Mouse (Mus musculus) MEL (cell line): ENCODE results near the gene 2310039H08Rik. TPM values are rescaled to one million over a fixed set of nuclear protein-coding genes. Genes with fewer than 3 reads are reported as not detected.

Source experiments
- DNase-seq: peaks from one replicate; pipeline ENCODE4 v3.0.0; 2011; ENCODE audit warnings: low read depth, low spot score
- H3K27ac ChIP-seq: 2 replicates; pipeline ENCODE4 v1.5.1; 2012; ENCODE audit warnings: low read depth, mild to moderate bottlenecking, control low read depth, low read length, moderate library complexity; ENCODE audit not compliant: control insufficient read depth
- H3K27me3 ChIP-seq, 2 experiments: fragments of 150-350 bp in 1 of 2; sonication (generic) in 1 of 2; 2 replicates each; pipeline ENCODE4 v1.6.1; 2012; ENCODE audit warnings: low read length in 2 of 2, mild to moderate bottlenecking in 2 of 2, improper control_type of control experiment in 1 of 2, moderate library complexity in 1 of 2; ENCODE audit not compliant: insufficient read depth in 2 of 2, control insufficient read depth in 1 of 2
- H3K36me3 ChIP-seq, 2 experiments: 2 replicates each; pipeline ENCODE4 v1.6.1; 2012 to 2014; ENCODE audit warnings: low read length in 2 of 2, improper control_type of control experiment in 1 of 2, inconsistent platforms in 1 of 2, mild to moderate bottlenecking in 1 of 2; ENCODE audit not compliant: insufficient read depth in 2 of 2, control insufficient read depth in 1 of 2
- H3K4me1 ChIP-seq, 2 experiments: fragments of 150-350 bp in 1 of 2; sonication (generic) in 1 of 2; 2 replicates each; pipeline ENCODE4 v1.6.1; 2012; ENCODE audit warnings: low read length in 2 of 2, improper control_type of control experiment in 1 of 2, mild to moderate bottlenecking in 1 of 2; ENCODE audit not compliant: insufficient read depth in 2 of 2, control insufficient read depth in 1 of 2
- H3K4me3 ChIP-seq, 2 experiments: fragments of 150-350 bp in 1 of 2; sonication (generic) in 1 of 2; 2 replicates each; pipeline ENCODE4 v1.5.1; 2012; ENCODE audit warnings: low read depth in 2 of 2, low read length in 2 of 2, mild to moderate bottlenecking in 2 of 2, moderate library complexity in 2 of 2, control low read depth in 1 of 2, improper control_type of control experiment in 1 of 2; ENCODE audit not compliant: control insufficient read depth in 1 of 2, insufficient read depth in 1 of 2
- H3K79me2 ChIP-seq: 2 replicates; pipeline ENCODE4 v1.6.1; 2012; ENCODE audit warnings: mild to moderate bottlenecking, low read length, moderate library complexity; ENCODE audit not compliant: control insufficient read depth, poor library complexity, insufficient read depth
- H3K9ac ChIP-seq: 2 replicates; pipeline ENCODE4 v1.6.1; 2012; ENCODE audit warnings: low read depth, mild to moderate bottlenecking, control low read depth, low read length, moderate library complexity; ENCODE audit not compliant: control insufficient read depth, poor library complexity, severe bottlenecking
- H3K9me3 ChIP-seq: fragments of 150-350 bp; sonication (generic); replicated peaks from 2 replicates; pipeline ENCODE4 v1.6.1; 2012; ENCODE audit warnings: mild to moderate bottlenecking, low read length, improper control_type of control experiment, moderate library complexity; ENCODE audit not compliant: insufficient read depth
- BHLHE40 ChIP-seq: IDR thresholded peaks from 2 replicates; pipeline ENCODE4 v1.6.1; 2012; ENCODE audit warnings: low read depth, mild to moderate bottlenecking, inconsistent platforms, low read length, improper control_type of control experiment, borderline replicate concordance
- CHD2 ChIP-seq: IDR thresholded peaks from 2 replicates; pipeline ENCODE4 v1.6.1; 2011; ENCODE audit warnings: low read length, improper control_type of control experiment
- ELF1 ChIP-seq: IDR thresholded peaks from 2 replicates; pipeline ENCODE4 v1.6.1; 2014; ENCODE audit warnings: low read depth, mild to moderate bottlenecking, inconsistent platforms, low read length, improper control_type of control experiment, moderate library complexity
- ETS1 ChIP-seq: IDR thresholded peaks from 2 replicates; pipeline ENCODE4 v1.6.1; 2012; ENCODE audit warnings: low read depth, mild to moderate bottlenecking, inconsistent platforms, low read length, improper control_type of control experiment, moderate library complexity
- HCFC1 ChIP-seq: IDR thresholded peaks from 2 replicates; pipeline ENCODE4 v1.6.1; 2012; ENCODE audit warnings: low read depth, mild to moderate bottlenecking, inconsistent platforms, low read length, improper control_type of control experiment, moderate library complexity
- JUND ChIP-seq: IDR thresholded peaks from 2 replicates; pipeline ENCODE4 v1.6.1; 2011; ENCODE audit warnings: low read depth, mild to moderate bottlenecking, improper control_type of control experiment, low read length
- MAFK ChIP-seq: IDR thresholded peaks from 2 replicates; pipeline ENCODE4 v1.6.1; 2011; ENCODE audit warnings: low read depth, mild to moderate bottlenecking, low read length, improper control_type of control experiment, borderline replicate concordance
- MAZ ChIP-seq: IDR thresholded peaks from 2 replicates; pipeline ENCODE4 v1.6.1; 2012; ENCODE audit warnings: low read depth, mild to moderate bottlenecking, inconsistent platforms, low read length, improper control_type of control experiment
- MXI1 ChIP-seq: IDR thresholded peaks from 2 replicates; pipeline ENCODE4 v1.6.1; 2011; ENCODE audit warnings: mild to moderate bottlenecking, low read depth, low read length, improper control_type of control experiment
- POLR2AphosphoS2 ChIP-seq: IDR thresholded peaks from 2 replicates; pipeline ENCODE4 v1.6.1; 2011; ENCODE audit warnings: low read length, improper control_type of control experiment
- POLR2AphosphoS5 ChIP-seq: IDR thresholded peaks from 2 replicates; pipeline ENCODE4 v1.6.1; 2012; ENCODE audit warnings: low read depth, borderline replicate concordance, mild to moderate bottlenecking, inconsistent platforms, low read length, moderate library complexity, mixed read lengths
- RAD21 ChIP-seq: IDR thresholded peaks from 2 replicates; pipeline ENCODE4 v1.6.1; 2011; ENCODE audit warnings: mild to moderate bottlenecking, low read depth, low read length, improper control_type of control experiment
- RCOR1 ChIP-seq: IDR thresholded peaks from 2 replicates; pipeline ENCODE4 v1.6.1; 2012; ENCODE audit warnings: low read depth, mild to moderate bottlenecking, inconsistent platforms, low read length, improper control_type of control experiment
- SMC3 ChIP-seq: IDR thresholded peaks from 2 replicates; pipeline ENCODE4 v1.6.1; 2011; ENCODE audit warnings: low read depth, low read length, improper control_type of control experiment
- TBP ChIP-seq: IDR thresholded peaks from 2 replicates; pipeline ENCODE4 v1.8.0; 2011; ENCODE audit warnings: low read depth, low read length, improper control_type of control experiment
- UBTF ChIP-seq: IDR thresholded peaks from 2 replicates; pipeline ENCODE4 v1.6.1; 2012; ENCODE audit warnings: low read depth, mild to moderate bottlenecking, inconsistent platforms, low read length, improper control_type of control experiment, moderate library complexity, borderline replicate concordance; ENCODE audit not compliant: insufficient read depth
- USF1 ChIP-seq: IDR thresholded peaks from 2 replicates; pipeline ENCODE4 v1.6.1; 2014; ENCODE audit warnings: low read depth, mild to moderate bottlenecking, inconsistent platforms, low read length, improper control_type of control experiment, moderate library complexity
- ZC3H11A ChIP-seq: IDR thresholded peaks from 2 replicates; pipeline ENCODE4 v1.6.1; 2012; ENCODE audit warnings: low read depth, mild to moderate bottlenecking, inconsistent platforms, low read length, improper control_type of control experiment
- ZMIZ1 ChIP-seq: IDR thresholded peaks from 2 replicates; pipeline ENCODE4 v1.6.1; 2012; ENCODE audit warnings: low read depth, mild to moderate bottlenecking, inconsistent platforms, low read length, improper control_type of control experiment, moderate library complexity
- ZNF384 ChIP-seq: IDR thresholded peaks from 2 replicates; pipeline ENCODE4 v1.6.1; 2012; ENCODE audit warnings: low read depth, mild to moderate bottlenecking, inconsistent platforms, low read length, improper control_type of control experiment
- polyA plus RNA-seq, 2 experiments: library from polyadenylated mRNA; stranded (reverse) in 1 of 2; unstranded in 1 of 2; fragments of >175 nt in 1 of 2; fragments of >200 nt in 1 of 2; gene quantifications; 2 replicates each; pipeline versions ENCODE4 v1.2.1 to v1.2.4; 2012; ENCODE audit warnings: low replicate concordance in 2 of 2, low read depth in 1 of 2; ENCODE audit not compliant: insufficient read length in 2 of 2, insufficient read depth in 1 of 2, missing spikeins in 1 of 2
- total RNA-seq: library from RNA; depleted of rRNA; stranded (reverse); fragments of 300-350 nt; gene quantifications from 2 replicates; pipeline ENCODE4 v1.2.3, GENCODE M21; 2012

Gene 2310039H08Rik
- total and polyA plus RNA-seq, 3 experiments = 41.3 to 53.2 TPM; not detected in 1

DNA sequence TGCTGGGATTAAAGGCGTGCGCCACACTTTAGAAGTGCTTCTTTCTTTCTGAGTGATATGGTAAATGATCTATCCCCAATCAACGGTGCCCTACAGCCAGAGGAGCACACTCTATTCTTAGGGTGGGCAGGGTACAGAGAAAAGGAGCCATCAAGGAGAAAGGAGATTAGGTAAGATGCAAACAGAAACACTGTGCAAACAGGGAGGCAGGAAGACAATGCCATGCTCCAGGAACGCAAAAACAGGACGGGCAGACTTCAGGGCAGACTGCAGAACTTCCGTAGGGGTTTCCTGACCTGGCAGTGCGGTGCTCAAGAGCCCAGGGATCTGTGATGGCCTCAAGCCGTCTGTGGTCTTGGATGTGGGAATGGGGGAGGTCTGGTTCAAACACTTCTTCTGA, 41.2 kb downstream of the 2310039H08Rik start:
- no peak overlapping the region for H3K9ac ChIP-seq
- no peak overlapping the region for H3K27ac ChIP-seq
- no peaks in the 10 kb centered on the region for H3K9me3 ChIP-seq
- peaks cover 0 to 8% of the 10 kb centered on the region in 2 experiments; a peak in 2 of 4 replicates for H3K36me3 ChIP-seq
- no peak for DNase-seq
- no peak overlapping the region for H3K4me3 ChIP-seq
- no peak for TF ChIP-seq POLR2AphosphoS2
- TF ChIP-seq MAFK = no peak
- TF ChIP-seq USF1 = no peak
- no peaks in the 10 kb centered on the region for H3K79me2 ChIP-seq
- no peaks in the 10 kb centered on the region for H3K27me3 ChIP-seq
- peaks cover 0 to 12% of the 10 kb centered on the region in 2 experiments; a peak in 2 of 4 replicates for H3K4me1 ChIP-seq

DNA sequence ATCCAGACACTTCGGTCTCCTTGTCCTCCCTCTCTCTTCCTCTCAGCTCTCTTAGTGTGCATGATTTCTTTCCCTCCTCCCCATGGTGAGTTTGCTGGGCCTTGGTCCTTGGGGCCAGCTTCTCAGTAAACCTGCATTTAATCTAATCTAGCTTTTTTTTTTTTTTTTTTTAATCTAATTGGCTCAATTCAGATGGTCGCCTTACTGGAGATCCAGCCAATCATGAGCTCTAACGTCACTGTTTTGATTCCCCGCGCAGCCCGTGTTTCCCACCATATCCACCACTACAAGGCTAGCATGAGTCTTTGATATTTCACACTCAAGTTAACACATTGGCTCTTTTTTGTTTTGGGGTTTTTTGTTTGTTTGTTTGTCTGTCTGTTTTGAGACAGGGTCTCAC, 42.1 kb downstream of the 2310039H08Rik start:
- no peak for DNase-seq
- peaks cover 0 to 8% of the 10 kb centered on the region in 2 experiments; a peak in 2 of 4 replicates for H3K36me3 ChIP-seq
- H3K9ac ChIP-seq = no peak overlapping the region
- H3K27ac ChIP-seq = no peak overlapping the region
- peaks cover 0 to 12% of the 10 kb centered on the region in 2 experiments; a peak in 2 of 4 replicates for H3K4me1 ChIP-seq
- H3K9me3 ChIP-seq = no peaks in the 10 kb centered on the region
- no peaks in the 10 kb centered on the region for H3K27me3 ChIP-seq
- H3K4me3 ChIP-seq = no peak overlapping the region
- TF ChIP-seq HCFC1 = no peak
- 0 out of 2 replicates have a peak, but pooled peaks have one; percentile 22 for TF ChIP-seq ZNF384
- TF ChIP-seq, all 39 proteins: peak for 1
- H3K79me2 ChIP-seq = no peaks in the 10 kb centered on the region

DNA sequence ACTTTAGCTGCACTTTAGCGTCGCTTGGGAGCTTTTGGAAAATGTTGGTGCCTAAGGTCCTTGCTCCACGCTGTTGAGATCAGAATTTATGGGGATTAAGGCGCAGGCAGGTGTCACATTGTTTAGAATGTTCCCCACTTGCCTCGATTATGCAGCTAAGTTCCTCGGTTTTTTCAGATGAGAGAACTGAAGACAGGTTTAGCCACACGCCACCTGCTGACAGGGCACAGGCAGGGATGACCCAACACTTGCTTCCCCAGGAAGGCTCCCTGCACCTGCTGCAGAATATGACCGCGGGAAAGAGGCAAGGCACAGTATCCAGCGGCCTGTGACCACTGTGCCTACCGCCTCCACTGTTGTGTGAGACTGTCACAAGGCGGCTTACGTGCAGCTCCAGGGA, 43.9 kb downstream of the 2310039H08Rik start:
- Histone ChIP-seq H3K4me1 (peaks cover 0 to 12% of the 10 kb centered on the region in 2 experiments; a peak in 2 of 4 replicates), H3K79me2 (no peaks in the 10 kb centered on the region), H3K4me3 (no peak overlapping the region), H3K9me3 (no peaks in the 10 kb centered on the region), H3K9ac (no peak overlapping the region), H3K27ac (no peak overlapping the region), H3K36me3 (peaks cover 0 to 8% of the 10 kb centered on the region in 2 experiments; a peak in 2 of 4 replicates), H3K27me3 (no peaks in the 10 kb centered on the region)
- no peak for TF ChIP-seq HCFC1
- no peak for DNase-seq

DNA sequence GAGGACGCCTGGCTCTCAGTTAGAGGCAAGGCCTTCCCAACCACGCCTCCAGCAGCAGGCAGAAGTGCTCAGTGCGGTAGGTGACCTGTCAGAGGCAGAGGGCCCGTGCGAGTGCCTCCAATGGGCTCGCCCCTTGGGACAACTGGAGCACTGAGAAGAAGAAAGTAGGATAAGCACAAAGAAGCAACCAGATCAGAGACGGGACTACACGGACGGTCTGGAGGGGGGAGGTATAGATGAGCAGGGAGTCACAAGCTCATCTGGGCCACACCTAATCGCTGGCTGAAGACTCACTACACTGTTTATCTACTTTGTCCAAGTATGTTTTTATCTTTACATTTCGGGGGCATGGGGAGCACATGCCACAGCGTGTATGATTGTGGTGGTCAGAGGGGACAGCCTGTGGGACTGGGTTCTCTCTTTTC, 45.3 kb downstream of the 2310039H08Rik start:
- peak overlapping the region; percentile 41 for H3K27ac ChIP-seq
- peaks cover 0 to 8% of the 10 kb centered on the region in 2 experiments; a peak in 2 of 4 replicates for H3K36me3 ChIP-seq
- H3K4me3 ChIP-seq = peak overlapping the region; percentile 10 to 24; a peak in 2 of 4 replicates
- H3K9me3 ChIP-seq = no peaks in the 10 kb centered on the region
- no peaks in the 10 kb centered on the region for H3K27me3 ChIP-seq
- peak; percentile 70 for DNase-seq
- H3K79me2 ChIP-seq = no peaks in the 10 kb centered on the region
- peaks cover 0 to 12% of the 10 kb centered on the region in 2 experiments; a peak in 2 of 4 replicates for H3K4me1 ChIP-seq
- H3K9ac ChIP-seq = peak overlapping the region; percentile 15; the same call in 1 of the 2 replicates
- TF ChIP-seq JUND = no peak
- TF ChIP-seq ZC3H11A = no peak
- no peak for TF ChIP-seq MAZ
- no peak for TF ChIP-seq RAD21
- no peak; the same call in 1 of the 2 replicates for TF ChIP-seq MXI1
- TF ChIP-seq SMC3 = no peak
- no peak for TF ChIP-seq UBTF
- TF ChIP-seq ZMIZ1 = no peak
- TF ChIP-seq ELF1 = no peak
- no peak; the same call in 1 of the 2 replicates for TF ChIP-seq USF1
- no peak for TF ChIP-seq POLR2AphosphoS5
- no peak for TF ChIP-seq TBP
- peak; percentile 76 for TF ChIP-seq ETS1
- no peak for TF ChIP-seq CHD2
- peak; percentile 62; the same call in 1 of the 2 replicates for TF ChIP-seq BHLHE40
- TF ChIP-seq RCOR1 = peak; percentile 47; the same call in 1 of the 2 replicates
